Mouse (Mus musculus): ENCODE measurements around the gene Ptprd. TPM values are rescaled to one million over a fixed set of nuclear protein-coding genes. Genes with fewer than 3 reads are reported as not detected.
"Not testable (repeated sequence)": the region's sequence is repeated elsewhere in the genome, so short reads cannot be mapped to it uniquely, and the experiment has no call there.

Gene Ptprd
- polyA plus RNA-seq, 1 experiment from 2014 or later: 14.3 TPM

DNA sequence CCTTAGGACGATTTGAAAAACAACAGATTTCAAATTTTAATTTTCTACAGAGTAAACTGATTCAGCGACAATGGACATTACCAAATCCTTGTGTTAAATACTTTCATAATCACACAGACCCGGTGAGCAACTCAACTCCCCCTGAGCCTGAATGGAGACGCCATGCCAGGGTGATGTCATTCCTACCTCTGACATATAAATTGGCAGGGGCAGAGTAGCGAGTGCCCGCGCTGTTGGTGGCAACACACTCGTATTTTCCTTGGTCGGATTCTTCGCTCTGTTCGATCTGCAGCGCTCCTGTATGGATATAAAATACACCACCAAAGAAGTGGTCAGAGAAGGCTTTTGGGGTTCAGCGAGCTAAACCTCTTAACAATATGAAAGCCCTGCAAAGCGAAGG, 2075.1 kb downstream of the Ptprd start:
- no peaks in the 10 kb centered on the region for H3K27me3 ChIP-seq (replicated peaks)
- H3K9ac ChIP-seq: no peak overlapping the region
- H3K36me3 ChIP-seq: peaks cover 3% of the 10 kb centered on the region; the same call in 1 of the 2 replicates
- 84% methylated on average over 14 of the region's 14 CpGs for WGBS
- H3K4me2 ChIP-seq: no peak overlapping the region
- no peaks in the 10 kb centered on the region for H3K9me3 ChIP-seq (replicated peaks)
- no peak overlapping the region for H3K27ac ChIP-seq (ENCODE audit: poor library complexity, severe bottlenecking)
- ATAC-seq (ENCODE audit: insufficient number of reproducible peaks, low FRiP score): no peak
- no peaks in the 10 kb centered on the region for H3K4me1 ChIP-seq (replicated peaks)
- H3K4me3 ChIP-seq: no peak overlapping the region

DNA sequence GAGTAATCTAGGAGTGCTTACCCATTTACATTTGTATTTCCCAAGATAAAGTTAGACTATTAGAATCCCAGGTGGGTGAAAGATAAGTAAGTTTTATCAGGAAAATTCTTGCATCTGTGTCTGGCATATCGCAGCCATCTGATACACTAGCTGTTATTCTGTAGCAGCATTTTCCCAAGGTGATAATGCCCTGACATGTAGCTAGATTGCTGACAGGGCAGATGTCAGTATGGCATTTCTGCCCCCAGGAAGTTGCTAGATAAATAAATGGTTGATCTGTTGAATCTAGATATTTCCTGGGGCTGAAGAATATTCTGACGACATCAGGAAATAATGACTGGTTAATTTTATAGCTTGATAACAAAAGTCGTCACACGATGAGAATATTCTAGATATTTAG, 2119.9 kb downstream of the Ptprd start:
- Histone ChIP-seq H3K4me3 (no peak overlapping the region), H3K4me1 (replicated peaks) (no peaks in the 10 kb centered on the region), H3K27me3 (replicated peaks) (no peaks in the 10 kb centered on the region), H3K9me3 (replicated peaks) (no peaks in the 10 kb centered on the region), H3K36me3 (peaks cover 7% of the 10 kb centered on the region), H3K9ac (no peak overlapping the region), H3K4me2 (no peak overlapping the region), H3K27ac (ENCODE audit: poor library complexity, severe bottlenecking) (no peak overlapping the region)
- no peak for ATAC-seq (ENCODE audit: insufficient number of reproducible peaks, low FRiP score)
- WGBS: 75% methylated on average over 4 of the region's 4 CpGs

DNA sequence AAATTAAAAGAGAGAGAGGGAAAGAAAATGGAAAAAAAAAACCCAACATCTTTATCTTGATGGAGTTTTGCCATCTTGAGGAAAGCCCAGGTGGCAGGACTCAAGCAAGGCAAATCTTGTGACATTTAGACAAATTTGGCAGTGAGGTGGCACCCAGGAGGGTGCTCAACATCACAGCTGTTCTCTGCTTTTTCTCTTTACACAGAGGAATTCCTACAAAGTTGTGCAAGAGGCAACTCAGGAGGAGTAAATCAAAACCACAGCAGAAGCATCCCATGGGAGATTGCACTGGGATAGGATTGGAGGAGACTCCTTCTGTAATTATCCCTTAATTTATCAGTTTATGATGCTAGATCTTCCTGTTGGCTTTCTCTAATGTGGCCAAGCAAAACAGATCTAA, 2121.9 kb downstream of the Ptprd start:
- H3K36me3 ChIP-seq: peaks cover 15% of the 10 kb centered on the region
- H3K4me3 ChIP-seq: no peak overlapping the region
- H3K27me3 ChIP-seq (replicated peaks): no peaks in the 10 kb centered on the region
- no peak for ATAC-seq (ENCODE audit: insufficient number of reproducible peaks, low FRiP score)
- no peaks in the 10 kb centered on the region for H3K9me3 ChIP-seq (replicated peaks)
- H3K9ac ChIP-seq: no peak overlapping the region
- no peaks in the 10 kb centered on the region for H3K4me1 ChIP-seq (replicated peaks)
- no peak overlapping the region for H3K4me2 ChIP-seq
- no peak overlapping the region for H3K27ac ChIP-seq (ENCODE audit: poor library complexity, severe bottlenecking)

DNA sequence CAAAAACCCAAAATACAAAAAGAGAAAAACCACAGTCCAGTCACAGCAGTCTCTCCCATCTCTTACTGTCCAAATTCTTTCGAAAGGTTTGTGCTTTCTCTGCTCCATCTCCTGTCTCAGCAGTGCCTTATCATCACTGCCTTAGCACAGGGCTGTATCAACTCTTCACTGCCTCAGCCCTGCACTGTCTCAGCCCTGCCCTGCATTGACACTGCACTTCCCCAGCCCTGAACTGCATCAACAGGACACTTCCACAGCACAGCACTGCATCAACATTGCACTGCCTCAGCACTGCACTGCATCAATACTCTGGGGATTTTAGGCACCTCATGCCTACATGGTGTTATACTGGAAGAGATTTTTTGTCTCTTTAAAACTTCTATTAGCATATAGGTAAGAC, 2135.7 kb downstream of the Ptprd start:
- Histone ChIP-seq H3K9me3 (replicated peaks) (no peaks in the 10 kb centered on the region), H3K27me3 (replicated peaks) (no peaks in the 10 kb centered on the region), H3K4me1 (replicated peaks) (peaks cover 2% of the 10 kb centered on the region), H3K4me3 (no peak overlapping the region), H3K9ac (no peak overlapping the region), H3K4me2 (no peak overlapping the region), H3K27ac (ENCODE audit: poor library complexity, severe bottlenecking) (no peak overlapping the region), H3K36me3 (0 out of 2 replicates have a peak, but pooled peaks cover 2% of the 10 kb centered on the region)
- no peak for ATAC-seq (ENCODE audit: insufficient number of reproducible peaks, low FRiP score)
- 63% methylated on average over 1 of the region's 1 CpGs for WGBS

DNA sequence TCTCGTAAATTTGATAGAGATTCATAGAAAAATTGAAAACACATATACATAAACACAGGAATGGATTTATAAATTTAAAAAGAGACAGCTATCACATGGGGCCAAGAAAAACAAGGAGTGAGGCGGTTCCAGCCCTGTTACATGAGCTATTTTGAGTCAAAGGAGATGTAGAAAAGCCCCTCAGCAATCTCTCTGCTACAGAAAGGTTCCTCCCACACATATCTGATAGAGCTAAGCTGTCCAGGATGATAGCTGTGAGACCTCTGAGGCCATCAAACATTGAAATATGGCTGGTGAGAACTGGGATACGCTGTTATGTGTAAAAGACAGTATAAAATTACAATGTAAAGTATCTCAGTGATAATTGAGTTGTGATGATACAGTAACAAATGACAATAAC, 2138.5 kb downstream of the Ptprd start:
- peaks cover 2% of the 10 kb centered on the region for H3K4me1 ChIP-seq (replicated peaks)
- H3K27me3 ChIP-seq (replicated peaks): no peaks in the 10 kb centered on the region
- H3K4me2 ChIP-seq: no peak overlapping the region
- H3K9ac ChIP-seq: no peak overlapping the region
- WGBS: 59% methylated on average over 3 of the region's 3 CpGs
- H3K9me3 ChIP-seq (replicated peaks): no peaks in the 10 kb centered on the region
- no peak overlapping the region for H3K4me3 ChIP-seq
- ATAC-seq (ENCODE audit: insufficient number of reproducible peaks, low FRiP score): no peak
- H3K36me3 ChIP-seq: 0 out of 2 replicates have a peak, but pooled peaks cover 3% of the 10 kb centered on the region
- no peak overlapping the region for H3K27ac ChIP-seq (ENCODE audit: poor library complexity, severe bottlenecking)

DNA sequence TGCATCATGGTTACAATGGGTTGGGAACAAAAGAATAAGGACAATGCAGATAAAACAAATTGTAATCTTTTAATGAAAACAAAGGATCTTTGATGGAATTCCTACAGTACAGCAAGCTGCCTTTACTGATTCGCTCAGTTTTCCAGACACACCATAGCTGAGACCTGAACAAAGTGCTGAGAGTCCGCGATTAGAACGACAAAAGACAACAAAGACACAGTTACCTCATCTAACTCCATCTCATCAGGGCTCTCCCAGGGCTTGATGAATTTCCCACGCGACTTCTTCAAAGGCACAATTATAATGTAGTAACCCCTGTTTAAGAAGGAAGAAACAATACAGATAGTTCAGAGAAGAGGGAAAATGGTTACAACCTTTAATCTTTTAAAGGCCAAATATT, 2140.0 kb downstream of the Ptprd start:
- Histone ChIP-seq H3K27me3 (replicated peaks) (no peaks in the 10 kb centered on the region), H3K4me3 (no peak overlapping the region), H3K9me3 (replicated peaks) (no peaks in the 10 kb centered on the region), H3K9ac (no peak overlapping the region), H3K36me3 (0 out of 2 replicates have a peak, but pooled peaks cover 3% of the 10 kb centered on the region), H3K4me2 (no peak overlapping the region), H3K4me1 (replicated peaks) (peaks cover 2% of the 10 kb centered on the region), H3K27ac (ENCODE audit: poor library complexity, severe bottlenecking) (no peak overlapping the region)
- 79% methylated on average over 6 of the region's 6 CpGs for WGBS
- no peak for ATAC-seq (ENCODE audit: insufficient number of reproducible peaks, low FRiP score)

DNA sequence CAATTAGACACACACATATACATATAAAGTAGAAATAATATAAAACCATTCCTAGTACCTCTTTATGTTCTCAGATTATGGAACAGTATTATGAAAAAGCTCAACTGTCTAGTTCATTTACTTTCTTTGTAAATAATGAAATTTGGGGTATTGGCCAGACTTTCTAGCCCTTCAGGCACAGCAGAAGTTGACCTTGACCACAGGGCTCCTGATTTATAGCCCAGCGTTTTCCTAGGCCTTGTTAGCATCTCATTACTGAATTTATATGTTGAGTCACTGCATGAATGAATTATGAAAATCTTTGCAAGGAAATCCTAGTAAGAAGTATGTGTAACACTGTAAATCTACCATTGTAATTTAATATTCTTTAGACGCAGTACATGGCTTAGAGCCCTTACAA, 2154.9 kb downstream of the Ptprd start:
- Histone ChIP-seq H3K27me3 (replicated peaks) (no peaks in the 10 kb centered on the region), H3K36me3 (no peaks in the 10 kb centered on the region), H3K27ac (ENCODE audit: poor library complexity, severe bottlenecking) (no peak overlapping the region), H3K4me2 (no peak overlapping the region), H3K4me1 (replicated peaks) (no peaks in the 10 kb centered on the region), H3K9ac (no peak overlapping the region), H3K4me3 (no peak overlapping the region), H3K9me3 (replicated peaks) (no peaks in the 10 kb centered on the region)
- no peak for ATAC-seq (ENCODE audit: insufficient number of reproducible peaks, low FRiP score)
- WGBS: 88% methylated on average over 2 of the region's 2 CpGs

DNA sequence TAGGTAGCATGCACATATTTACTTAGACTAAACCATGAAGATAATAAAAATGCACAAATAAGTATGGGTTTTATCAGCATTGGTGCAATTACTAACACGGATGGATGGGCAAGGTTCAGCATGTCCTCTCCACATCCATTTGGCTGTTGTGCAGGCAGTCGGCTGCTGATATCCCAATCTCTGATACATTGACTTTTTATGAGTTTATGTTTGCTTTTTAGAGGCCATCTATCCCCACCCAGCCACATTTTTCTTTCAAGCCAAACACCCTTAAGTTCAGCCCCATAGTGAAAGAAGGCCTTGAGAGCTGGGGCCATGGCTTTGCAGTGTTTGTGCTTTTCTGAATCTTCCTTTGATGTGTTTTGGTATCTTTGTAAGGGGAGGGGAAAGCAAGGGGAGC, 2166.1 kb downstream of the Ptprd start:
- whole genome bisulfite sequencing: 45% methylated on average over 2 of the region's 2 CpGs
- ATAC-seq (ENCODE audit: insufficient number of reproducible peaks, low FRiP score): no peak
- no peak overlapping the region for H3K4me3 ChIP-seq
- H3K4me2 ChIP-seq: no peak overlapping the region
- H3K36me3 ChIP-seq: 0 out of 2 replicates have a peak, but pooled peaks cover 2% of the 10 kb centered on the region
- H3K27me3 ChIP-seq (replicated peaks): no peaks in the 10 kb centered on the region
- H3K9ac ChIP-seq: no peak overlapping the region
- H3K9me3 ChIP-seq (replicated peaks): no peaks in the 10 kb centered on the region
- peaks cover 19% of the 10 kb centered on the region for H3K4me1 ChIP-seq (replicated peaks)
- H3K27ac ChIP-seq (ENCODE audit: poor library complexity, severe bottlenecking): no peak overlapping the region

DNA sequence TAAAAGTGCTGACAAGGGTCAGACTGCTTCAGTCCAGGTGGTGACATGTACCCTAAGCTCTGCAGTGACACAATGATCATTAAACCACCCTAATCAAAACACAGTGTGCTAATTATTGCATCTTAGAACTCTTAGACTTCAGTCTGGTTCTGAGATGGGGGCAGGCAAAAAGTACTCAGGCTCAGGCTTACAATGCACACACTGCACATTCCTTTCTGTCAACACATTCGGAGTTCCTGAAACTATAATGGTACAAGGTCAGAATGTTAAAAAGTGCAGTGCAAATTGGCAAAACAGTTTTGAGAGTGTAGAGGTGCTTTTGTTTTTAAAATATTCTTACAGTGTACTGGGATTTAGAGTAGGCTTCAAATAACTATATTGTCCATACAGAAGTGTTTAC, 2167.0 kb downstream of the Ptprd start:
- no peak overlapping the region for H3K9ac ChIP-seq
- no peaks in the 10 kb centered on the region for H3K9me3 ChIP-seq (replicated peaks)
- no peak overlapping the region for H3K4me2 ChIP-seq
- H3K36me3 ChIP-seq: no peaks in the 10 kb centered on the region
- H3K4me3 ChIP-seq: no peak overlapping the region
- H3K27me3 ChIP-seq (replicated peaks): no peaks in the 10 kb centered on the region
- peaks cover 19% of the 10 kb centered on the region for H3K4me1 ChIP-seq (replicated peaks)
- WGBS: 27% methylated on average over 1 of the region's 1 CpGs
- H3K27ac ChIP-seq (ENCODE audit: poor library complexity, severe bottlenecking): peak overlapping the region; percentile 71
- ATAC-seq (ENCODE audit: insufficient number of reproducible peaks, low FRiP score): no peak; the same call in 1 of the 2 replicates

DNA sequence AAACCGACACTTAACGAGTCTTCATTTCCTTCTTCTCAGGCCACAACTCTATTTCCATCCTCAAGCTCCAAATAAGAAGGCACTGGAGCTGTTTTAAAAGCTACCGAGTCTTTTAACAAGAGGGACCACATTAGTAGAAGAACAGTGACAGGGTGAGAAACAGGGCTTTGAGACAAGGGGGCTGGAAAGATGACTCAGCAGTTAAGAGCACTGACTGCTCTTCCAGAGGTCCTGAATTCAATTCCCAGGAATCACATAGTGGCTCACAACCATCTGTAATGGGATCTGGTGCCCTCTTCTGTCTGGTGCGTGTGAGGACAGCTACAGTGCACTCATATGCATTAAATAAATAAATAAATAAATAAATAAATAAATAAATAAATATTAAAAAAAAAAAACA, 2174.6 kb downstream of the Ptprd start:
- H3K36me3 ChIP-seq; H3K4me3 ChIP-seq; H3K9me3 ChIP-seq (replicated peaks); H3K4me2 ChIP-seq; ATAC-seq (ENCODE audit: insufficient number of reproducible peaks, low FRiP score); H3K4me1 ChIP-seq (replicated peaks); H3K9ac ChIP-seq; H3K27me3 ChIP-seq (replicated peaks); H3K27ac ChIP-seq (ENCODE audit: poor library complexity, severe bottlenecking): not testable (repeated sequence)
- 70% methylated on average over 4 of the region's 4 CpGs for WGBS

DNA sequence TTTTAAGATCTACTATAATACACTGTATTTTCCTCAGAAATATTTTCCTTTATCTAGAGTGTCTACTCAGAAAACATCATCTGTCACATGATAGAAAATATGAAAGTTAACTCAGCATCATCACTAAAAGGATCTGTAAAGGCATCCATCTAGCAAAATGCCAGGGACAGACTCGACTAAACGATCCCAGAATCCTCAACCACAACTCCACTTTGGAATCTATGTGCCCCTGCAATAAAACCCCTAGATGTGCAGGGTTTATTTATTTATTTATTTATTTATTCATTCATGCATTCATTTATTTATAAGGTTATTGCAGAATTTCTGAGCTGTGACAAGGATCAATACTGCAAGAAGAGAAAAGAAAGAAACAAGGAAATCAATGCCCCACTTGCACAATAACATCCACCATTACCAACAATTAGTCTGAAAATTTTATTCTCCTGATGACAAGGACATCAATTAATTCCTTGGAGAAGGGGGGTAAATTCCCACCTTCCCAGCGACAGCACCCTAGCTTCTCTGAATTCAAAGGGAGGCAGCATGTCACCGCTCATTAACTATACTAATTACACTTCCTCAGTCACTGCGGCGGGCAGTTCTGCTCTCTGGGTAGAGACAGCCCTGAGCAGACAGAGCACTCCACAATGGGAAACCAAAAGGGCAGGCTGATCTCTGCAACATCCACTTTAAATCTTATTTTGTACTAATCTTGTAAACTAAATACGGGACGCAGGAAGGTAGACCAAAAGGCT, 2186.0 kb downstream of the Ptprd start:
- Histone ChIP-seq H3K9me3 (replicated peaks) (no peaks in the 10 kb centered on the region), H3K9ac (no peak overlapping the region), H3K27me3 (replicated peaks) (no peaks in the 10 kb centered on the region), H3K27ac (ENCODE audit: poor library complexity, severe bottlenecking) (no peak overlapping the region), H3K4me1 (replicated peaks) (no peaks in the 10 kb centered on the region), H3K4me3 (no peak overlapping the region), H3K4me2 (no peak overlapping the region), H3K36me3 (0 out of 2 replicates have a peak, but pooled peaks cover 3% of the 10 kb centered on the region)
- ATAC-seq (ENCODE audit: insufficient number of reproducible peaks, low FRiP score): no peak
- WGBS: 70% methylated on average over 8 of the region's 8 CpGs

DNA sequence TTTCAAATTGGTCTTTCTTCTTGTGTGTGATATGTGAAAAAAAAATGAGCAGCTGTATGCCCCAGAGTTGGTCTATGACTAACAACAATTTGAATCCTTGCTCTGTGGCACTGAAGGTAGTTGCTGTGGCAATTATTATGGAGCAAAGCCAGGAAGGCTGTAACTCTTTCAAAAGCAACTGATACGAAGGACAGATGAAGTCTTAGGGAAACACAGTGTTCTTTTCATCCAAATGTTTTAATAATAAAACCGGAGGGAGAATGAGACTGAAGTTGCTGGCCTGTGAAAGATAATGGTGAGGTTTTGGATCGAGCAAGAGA, 2187.3 kb downstream of the Ptprd start:
- Histone ChIP-seq H3K4me1 (replicated peaks) (no peaks in the 10 kb centered on the region), H3K9ac (no peak overlapping the region), H3K27me3 (replicated peaks) (no peaks in the 10 kb centered on the region), H3K9me3 (replicated peaks) (no peaks in the 10 kb centered on the region), H3K4me2 (no peak overlapping the region), H3K27ac (ENCODE audit: poor library complexity, severe bottlenecking) (no peak overlapping the region), H3K4me3 (no peak overlapping the region), H3K36me3 (0 out of 2 replicates have a peak, but pooled peaks cover 3% of the 10 kb centered on the region)
- WGBS: 68% methylated on average over 3 of the region's 3 CpGs
- ATAC-seq (ENCODE audit: insufficient number of reproducible peaks, low FRiP score): no peak

Data from heart, embryonic 12.5 days (tissue).